Mouse (Mus musculus) right cerebral cortex, adult 2 months (tissue): ENCODE measurements around the gene Uts2r.

Experiments
- DNase-seq, 2 experiments: peaks; one replicate each; pipeline ENCODE4 v3.0.0; 2021 to 2022; ENCODE audit warnings: low spot score in 2 of 2

The Uts2r gene

DNA sequence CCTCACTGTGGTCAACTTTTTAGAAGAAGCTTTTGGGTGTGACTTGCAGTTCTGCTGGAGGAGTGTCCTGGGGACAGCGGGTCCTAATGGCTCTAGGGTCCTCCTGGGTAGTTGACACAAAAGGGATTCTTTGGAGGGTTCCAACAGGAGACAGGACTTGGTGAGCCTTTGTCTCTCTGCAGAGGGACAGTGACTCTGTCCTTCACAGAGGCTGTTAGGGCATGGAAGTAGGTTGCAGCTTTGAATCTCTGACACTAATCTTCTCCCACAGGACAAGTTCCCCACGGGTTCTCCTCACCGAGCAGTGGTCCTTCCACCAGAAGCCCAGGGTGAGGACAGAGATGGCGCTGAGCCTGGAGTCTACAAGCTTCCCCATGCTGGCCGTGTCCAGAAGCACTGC is at the start of gene Uts2r:
Uts2r (plus strand) TSS at position 301 of the 400 bp plus-strand sequence.
- DNase-seq = no peak

GRCm38 (mm10) chr11:121111051-121111450 is 49.0 kb upstream of the Uts2r start:
- DNase-seq = no peak

GRCm38 (mm10) chr11:121111601-121112000 is 48.5 kb upstream of the Uts2r start:
- DNase-seq = no peak

- DNase-seq = no peak
Observed at GRCm38 (mm10) chr11:121112091-121112775, 47.8 kb upstream of the Uts2r start.

DNA sequence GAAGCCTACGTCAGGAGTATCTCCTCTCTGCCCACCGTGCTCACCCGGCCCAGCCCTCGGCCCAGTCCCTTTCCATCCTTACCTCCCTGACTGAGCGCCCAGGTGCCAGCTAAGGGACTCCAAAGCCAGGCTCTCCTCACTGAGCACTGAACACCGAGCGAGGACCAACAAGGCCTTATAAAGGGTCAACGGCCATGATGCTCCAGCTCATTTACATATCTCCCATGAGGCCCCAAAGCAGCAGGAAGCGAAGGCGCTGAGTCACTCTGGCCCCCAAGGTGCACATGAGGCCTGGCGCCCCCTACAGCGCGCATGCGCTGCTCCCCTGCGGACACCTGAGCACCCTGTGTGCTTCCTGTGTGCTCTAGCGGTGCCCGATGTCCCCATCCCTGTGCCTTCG is 42.0 kb upstream of the Uts2r start:
- DNase-seq = no peak

DNA sequence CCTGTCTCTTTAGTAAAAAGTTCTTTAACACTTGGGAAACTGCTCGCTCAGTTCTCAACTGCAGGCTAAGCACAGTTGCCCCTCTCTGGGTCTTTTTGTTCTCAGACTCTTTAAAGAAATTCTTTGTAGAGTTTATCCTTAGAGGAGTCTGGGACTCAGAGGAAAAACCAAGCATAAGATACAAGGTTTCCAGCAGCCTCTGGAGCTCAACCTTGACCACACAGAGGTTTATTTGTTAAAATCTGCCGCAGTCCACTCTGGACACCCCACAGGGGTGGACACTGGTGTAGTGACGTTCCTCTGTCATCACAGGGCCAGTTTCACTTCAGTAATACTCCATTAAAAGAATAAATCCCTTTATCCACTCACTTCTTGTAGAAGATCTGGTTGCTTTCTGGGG is 41.5 kb upstream of the Uts2r start, which contains the start of gene Tex19.2:
Tex19.2 (minus strand) TSS at position 101 of the 400 bp plus-strand sequence.
- DNase-seq = no peak

DNA sequence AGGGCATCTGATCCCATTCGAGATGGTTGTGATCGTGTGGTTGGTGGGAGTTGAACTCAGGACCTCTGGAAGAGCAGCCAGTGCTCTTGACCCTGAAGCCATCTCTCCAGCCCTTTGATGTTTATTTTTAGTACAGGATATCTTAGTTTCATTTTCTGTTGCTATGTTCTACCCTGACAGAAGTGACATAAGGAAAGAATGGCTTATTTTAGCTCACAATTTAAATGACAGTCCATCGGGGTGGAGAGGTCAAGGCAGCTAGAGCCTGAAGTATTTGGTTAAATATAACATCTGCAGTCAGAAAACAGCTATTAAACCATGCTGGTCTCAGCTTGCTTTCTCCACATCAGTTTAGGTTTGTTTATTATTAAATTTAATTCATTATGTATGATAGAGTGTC is 38.9 kb upstream of the Uts2r start:
- DNase-seq = no peak

DNA sequence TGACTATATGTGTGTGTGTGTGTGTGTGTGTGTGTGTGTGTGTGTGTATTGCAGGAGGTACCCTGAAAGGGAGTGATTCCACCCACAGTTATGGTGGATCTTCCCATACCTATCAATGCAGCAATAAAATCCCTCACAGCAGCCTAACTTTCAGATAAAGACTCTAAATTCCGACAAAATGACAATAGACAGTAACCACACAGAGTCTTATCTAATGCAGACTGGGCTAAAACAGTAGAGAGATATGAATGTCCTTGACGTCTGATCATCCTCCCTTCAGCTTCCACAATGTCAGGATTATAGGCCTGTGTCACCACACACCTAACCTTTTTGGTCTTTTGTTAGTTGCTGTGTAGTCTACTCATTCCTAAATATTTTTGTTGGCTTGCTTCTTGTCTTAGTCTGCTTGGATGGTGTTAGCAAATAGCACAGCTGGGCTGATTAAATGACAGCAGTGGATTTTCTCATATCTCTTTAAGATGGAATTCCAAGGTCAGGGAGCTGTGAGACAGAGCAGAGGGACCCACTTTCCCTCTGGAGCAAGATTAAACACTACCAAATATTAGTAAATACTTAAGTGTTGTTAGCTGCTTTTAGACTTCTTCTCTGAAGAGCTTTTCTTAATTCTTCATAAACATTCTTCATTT is 37.9 kb upstream of the Uts2r start:
- no peak for DNase-seq

DNA sequence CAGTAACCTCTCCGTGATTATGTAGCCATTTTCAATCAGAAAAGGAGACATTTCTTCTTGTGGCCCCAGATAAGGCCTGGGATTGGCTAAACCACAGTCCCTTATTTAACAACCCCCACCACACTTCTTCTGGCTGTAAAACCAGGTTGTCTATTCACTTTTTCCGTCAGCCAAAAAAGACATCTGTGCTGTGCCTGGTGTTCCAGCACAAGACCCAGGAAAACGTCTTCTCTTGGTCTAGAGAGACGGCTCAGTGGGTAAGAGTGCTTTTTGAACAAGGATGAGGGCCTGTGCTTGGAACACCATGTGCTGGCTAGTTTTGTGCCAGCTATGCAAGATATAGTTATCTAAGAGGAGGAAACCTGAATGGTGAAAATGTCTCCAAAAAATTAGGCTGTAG is 36.6 kb upstream of the Uts2r start:
- DNase-seq = no peak

- no peak for DNase-seq
Observed at GRCm38 (mm10) chr11:121125522-121126172, 34.4 kb upstream of the Uts2r start.

DNA sequence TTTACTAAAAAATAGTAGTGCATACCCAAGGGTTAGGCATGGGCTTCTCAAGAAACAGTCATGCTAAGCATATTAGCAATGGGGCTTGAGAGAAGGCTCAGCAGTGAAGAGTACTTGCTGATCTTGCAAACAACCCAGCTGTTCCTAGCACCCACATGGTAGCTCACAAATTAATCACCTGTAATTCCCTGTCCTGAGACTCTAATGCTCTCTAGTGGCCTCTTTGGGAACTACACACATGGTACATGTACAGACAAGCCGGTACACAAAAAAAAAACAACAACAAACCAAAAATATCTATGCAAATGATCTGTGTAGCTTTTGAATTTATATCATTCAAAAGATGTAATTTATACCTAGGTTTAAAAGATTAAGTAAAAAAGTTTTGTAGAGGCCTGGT is 33.7 kb upstream of the Uts2r start:
- DNase-seq = no peak

DNA sequence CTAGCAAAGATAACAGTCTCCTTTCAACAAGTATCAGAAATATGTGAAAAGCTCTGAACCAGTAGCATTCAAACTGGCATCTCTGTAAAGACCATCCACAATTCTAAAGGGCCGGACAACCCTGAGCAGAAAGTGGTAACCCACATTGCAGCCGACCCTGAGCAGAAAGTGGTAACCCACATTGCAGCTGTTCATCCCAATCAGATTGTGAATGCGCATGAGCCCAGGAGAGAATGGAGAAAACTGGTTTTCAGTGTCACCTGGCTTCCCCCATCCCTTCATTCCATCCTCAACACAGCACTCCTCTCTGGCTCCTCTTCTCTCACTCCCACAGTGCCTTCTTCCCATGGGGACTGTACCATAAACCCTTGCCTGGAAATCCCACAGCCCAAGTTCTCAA is 32.6 kb upstream of the Uts2r start:
- DNase-seq = no peak

DNA sequence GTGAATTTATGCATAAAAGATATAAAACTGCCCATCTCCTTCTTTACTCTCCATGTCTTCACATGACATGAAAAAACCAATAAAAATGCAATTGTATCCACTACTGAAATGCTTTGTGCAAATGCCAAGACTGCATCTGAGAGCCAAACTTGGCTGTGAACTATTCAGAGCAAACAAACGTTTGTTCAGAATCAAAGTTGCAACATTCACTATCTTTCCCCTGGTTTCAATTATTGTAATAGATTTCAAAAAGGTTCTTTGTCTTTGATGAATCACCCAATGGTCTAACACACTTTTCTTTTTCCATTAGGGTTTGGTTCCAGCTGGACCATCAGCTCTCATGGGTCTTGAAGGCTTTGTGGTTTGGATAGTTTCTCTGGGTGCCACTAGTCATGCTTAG is 30.5 kb upstream of the Uts2r start:
- no peak for DNase-seq

DNA sequence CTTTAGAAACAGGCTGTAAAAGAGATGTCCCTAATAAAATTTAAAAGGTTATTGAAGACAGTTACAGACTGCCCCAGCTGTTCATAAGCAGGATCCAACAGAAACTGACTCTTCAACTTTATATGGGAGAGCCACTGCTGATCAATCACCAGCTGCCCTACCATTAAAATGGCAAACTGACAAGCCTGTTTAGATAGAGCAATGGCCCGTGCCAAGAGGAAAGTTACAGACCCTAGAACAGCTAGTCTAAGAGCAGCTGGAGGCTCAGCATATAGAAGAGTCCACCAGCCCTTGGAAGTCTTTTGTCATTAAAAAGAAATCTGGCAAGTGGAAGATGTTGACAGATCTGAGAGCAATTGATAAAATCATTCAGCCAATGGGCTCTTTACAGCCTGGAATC is 25.5 kb upstream of the Uts2r start:
- DNase-seq = no peak

DNA sequence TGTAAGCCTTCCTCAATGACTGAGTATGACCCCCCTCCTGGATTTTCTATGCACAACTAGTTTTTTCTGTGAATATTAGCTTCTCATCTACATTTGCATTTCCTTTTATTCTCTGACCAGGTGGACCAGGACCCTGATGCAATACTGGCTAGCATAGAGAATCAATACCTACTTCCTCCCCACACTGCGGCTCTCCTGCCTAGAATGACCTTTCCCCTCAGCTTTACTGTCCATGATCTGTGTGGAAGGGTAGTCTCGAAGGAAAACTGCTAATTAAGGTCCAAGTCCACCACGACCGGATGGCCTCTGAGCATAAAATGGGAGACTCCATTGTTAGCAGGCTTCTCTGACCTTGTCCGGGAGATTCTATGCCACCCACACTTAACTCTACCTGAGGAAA is 22.4 kb upstream of the Uts2r start:
- no peak for DNase-seq

DNA sequence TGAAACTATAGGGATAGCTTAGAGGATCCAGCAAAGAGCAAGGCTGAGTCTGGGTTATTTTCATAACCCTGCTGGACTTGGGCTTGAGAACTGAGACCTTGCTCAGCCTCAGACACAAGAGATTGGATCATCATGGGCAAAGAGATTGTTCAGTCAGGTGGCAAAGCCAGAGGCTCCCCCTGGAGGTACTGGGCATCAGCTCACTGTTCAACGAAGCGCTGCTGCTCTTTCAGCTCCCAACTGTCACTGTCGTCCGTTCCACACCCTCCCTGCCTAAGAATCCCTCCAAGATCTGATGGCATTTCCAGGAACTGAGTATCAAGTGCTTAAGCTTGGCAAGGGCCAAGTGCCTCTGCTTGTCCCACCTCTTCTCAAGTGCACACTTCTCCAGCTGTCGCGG is 21.3 kb upstream of the Uts2r start:
- no peak for DNase-seq

DNA sequence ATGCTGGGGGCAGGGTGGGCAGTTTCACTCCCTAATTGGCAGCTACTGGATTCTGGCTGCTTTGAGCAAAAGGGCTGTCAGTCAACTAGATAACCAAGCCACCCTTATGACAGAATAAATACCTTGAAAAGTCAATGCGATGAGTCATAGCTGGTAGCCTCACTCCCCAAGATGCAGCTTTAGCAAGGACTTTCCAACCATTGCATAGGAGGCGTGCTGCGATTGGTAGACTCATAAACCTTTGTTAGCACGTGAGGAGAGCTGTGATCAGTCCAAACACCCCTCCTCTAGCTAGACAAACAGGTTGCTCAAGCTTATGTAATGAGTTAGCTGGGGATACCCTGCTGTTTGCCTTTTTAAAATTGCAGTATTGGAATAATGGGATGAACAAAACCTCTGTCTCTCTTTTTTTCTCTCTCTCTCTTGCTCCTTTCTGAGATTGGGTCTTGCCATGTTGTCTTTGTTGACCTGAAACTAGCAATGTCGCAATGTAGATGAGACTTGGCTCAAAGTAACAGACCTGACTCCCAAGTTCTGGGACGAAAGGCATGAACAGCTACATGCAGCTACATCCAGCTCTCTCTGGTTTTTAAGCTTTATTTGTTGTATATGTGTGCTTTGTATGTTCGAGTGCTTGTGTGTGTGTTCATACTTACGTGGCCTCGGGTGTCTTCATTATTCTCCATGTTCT is 16.6 kb upstream of the Uts2r start:
- no peak for DNase-seq

DNA sequence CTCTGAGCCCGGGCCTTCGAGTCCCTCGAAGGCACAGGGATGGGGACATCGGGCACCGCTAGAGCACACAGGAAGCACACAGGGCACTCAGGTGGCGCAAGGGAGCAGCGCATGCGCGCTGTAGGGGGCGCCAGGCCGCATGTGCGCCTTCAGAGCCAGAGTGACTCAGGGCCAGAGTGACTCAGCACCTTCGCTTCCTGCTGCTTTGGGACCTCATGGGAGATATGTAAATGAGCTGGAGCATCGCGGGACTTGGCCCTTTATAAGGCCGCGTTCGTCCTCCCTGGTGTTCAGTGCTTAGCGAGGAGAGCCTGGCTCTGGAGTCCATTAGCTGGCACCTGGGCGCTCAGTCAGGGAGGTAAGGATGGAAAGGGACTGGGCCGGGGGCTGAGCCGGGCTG is 14.2 kb upstream of the Uts2r start, which contains the start of gene Tex19.1:
Tex19.1 (plus strand) TSS at position 279 of the 400 bp plus-strand sequence.
- no peak for DNase-seq

DNA sequence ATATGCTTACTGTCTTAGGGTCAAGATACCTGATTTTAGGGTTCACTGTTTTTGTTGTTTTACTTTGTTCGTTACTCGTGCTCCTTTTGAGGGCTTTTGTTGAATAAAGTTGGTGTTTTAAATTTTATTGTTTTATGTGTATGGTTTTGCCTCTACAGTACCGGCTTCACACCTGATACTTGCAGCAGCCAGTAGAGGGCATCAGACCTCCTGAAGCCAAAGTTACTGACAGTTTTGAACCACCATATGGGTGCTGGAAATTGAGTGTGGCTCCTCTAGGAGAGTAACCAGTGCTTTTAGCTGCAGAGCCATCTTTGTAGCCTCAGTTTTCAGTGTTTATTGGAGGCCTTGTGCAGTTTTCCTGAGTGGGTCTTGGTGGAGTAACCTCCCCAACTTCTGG is 11.9 kb upstream of the Uts2r start:
- no peak for DNase-seq

- DNase-seq = no peak
Observed at GRCm38 (mm10) chr11:121154203-121154602, 5.9 kb upstream of the Uts2r start.

DNA sequence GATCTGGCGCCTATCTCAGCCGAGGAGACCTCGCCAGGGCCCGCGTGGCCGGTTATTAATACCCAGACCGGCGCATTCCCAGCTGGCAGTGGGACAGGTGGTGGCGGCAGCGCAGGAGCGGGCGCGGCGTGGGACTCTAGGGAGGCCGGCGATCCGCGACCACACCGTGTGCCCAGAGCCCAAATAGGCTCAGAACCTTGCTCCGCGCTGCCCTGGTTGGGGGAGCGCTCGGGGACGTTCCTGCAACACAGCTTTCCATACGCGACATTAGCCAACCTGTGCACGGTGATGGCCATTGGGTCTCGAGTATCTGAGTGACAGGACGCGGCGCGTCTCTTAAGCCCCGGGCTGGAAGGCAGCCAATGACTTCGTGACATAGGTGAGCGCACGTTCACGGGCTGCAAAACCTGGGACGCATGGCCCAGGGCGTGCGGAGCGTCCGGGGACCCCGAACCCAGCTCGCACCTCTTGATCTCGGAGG is 3.6 kb upstream of the Uts2r start:
- DNase-seq = no peak

- DNase-seq = no peak
Observed at GRCm38 (mm10) chr11:121160636-121161346, 720 bp downstream of the Uts2r start.
